Mouse (Mus musculus) stomach, postnatal 0 days (tissue): Measurements from ENCODE around the gene Arhgef28. TPM values are rescaled to one million over a fixed set of nuclear protein-coding genes. Genes with fewer than 3 reads are reported as not detected.

Source experiments
- ATAC-seq: fragments of 200-750 bp; cut with Nextera tagmentation; 2 replicates; pipeline ENCODE4 v1.8.0; 2017; ENCODE audit not compliant: low FRiP score, low TSS enrichment
- DNase-seq: peaks from one replicate; pipeline ENCODE4 v3.0.0-alpha.2; 2016; ENCODE audit warnings: low spot score
- H3K27ac ChIP-seq: fragments of 300-500 bp; sonication (generic); replicated peaks from 2 replicates; pipeline ENCODE4 v1.5.1; 2014; ENCODE audit warnings: mild to moderate bottlenecking, control low read depth
- H3K27me3 ChIP-seq: fragments of 300-500 bp; sonication (generic); 2 replicates; pipeline ENCODE4 v1.6.1; 2014; ENCODE audit warnings: low read length; ENCODE audit not compliant: control insufficient read depth, insufficient read depth
- H3K36me3 ChIP-seq: fragments of 300-500 bp; sonication (generic); 2 replicates; pipeline ENCODE4 v1.6.1; 2014; ENCODE audit warnings: low read length, mixed read lengths; ENCODE audit not compliant: control insufficient read depth, insufficient read depth
- H3K4me1 ChIP-seq: fragments of 300-500 bp; sonication (generic); replicated peaks from 2 replicates; pipeline ENCODE4 v1.6.1; 2014; ENCODE audit warnings: antibody characterized with exemption; ENCODE audit not compliant: control insufficient read depth, insufficient read depth
- H3K4me2 ChIP-seq: fragments of 300-500 bp; sonication (generic); replicated peaks from 2 replicates; pipeline ENCODE4 v1.6.1; 2014; ENCODE audit warnings: low read depth, mild to moderate bottlenecking, control low read depth, moderate library complexity
- H3K4me3 ChIP-seq: fragments of 300-500 bp; sonication (generic); 2 replicates; pipeline ENCODE4 v1.5.1; 2014; ENCODE audit warnings: low read depth, low read length, control low read depth
- H3K9ac ChIP-seq: fragments of 300-500 bp; sonication (generic); 2 replicates; pipeline ENCODE4 v1.6.1; 2014; ENCODE audit warnings: mild to moderate bottlenecking, low read length, control low read depth, mixed read lengths
- H3K9me3 ChIP-seq: fragments of 300-500 bp; sonication (generic); 2 replicates; pipeline ENCODE4 v1.6.1; 2016; ENCODE audit warnings: low read length; ENCODE audit not compliant: control insufficient read depth
- CTCF ChIP-seq: IDR thresholded peaks from 2 replicates; pipeline ENCODE4 v1.5.1; 2016; ENCODE audit warnings: antibody characterized with exemption, low read depth, mild to moderate bottlenecking, moderate library complexity
- EP300 ChIP-seq: optimal IDR thresholded peaks from 2 replicates; pipeline ENCODE3; 2016; ENCODE audit warnings: antibody characterized with exemption
- WGBS: fragments of 180-500 bp; shearing (Covaris S2); extraction: QIAGEN DNeasy Blood & Tissue Kit; methylation state at CpG from one replicate; pipeline ENCODE4 v1.1.7; 2014; 5-methylcytosine and 5-hydroxymethylcytosine counted together
- polyA plus RNA-seq: library from polyadenylated mRNA; unstranded; fragments of >200 nt; fragmentation: Nextera tagmentation; extraction: Ambion mirVana; gene quantifications from 2 replicates; pipeline ENCODE4 v1.2.1, GENCODE M21; 2015

The Arhgef28 gene
- polyA plus RNA-seq, 1 experiment from 2014 or later, result 23.1 TPM

DNA sequence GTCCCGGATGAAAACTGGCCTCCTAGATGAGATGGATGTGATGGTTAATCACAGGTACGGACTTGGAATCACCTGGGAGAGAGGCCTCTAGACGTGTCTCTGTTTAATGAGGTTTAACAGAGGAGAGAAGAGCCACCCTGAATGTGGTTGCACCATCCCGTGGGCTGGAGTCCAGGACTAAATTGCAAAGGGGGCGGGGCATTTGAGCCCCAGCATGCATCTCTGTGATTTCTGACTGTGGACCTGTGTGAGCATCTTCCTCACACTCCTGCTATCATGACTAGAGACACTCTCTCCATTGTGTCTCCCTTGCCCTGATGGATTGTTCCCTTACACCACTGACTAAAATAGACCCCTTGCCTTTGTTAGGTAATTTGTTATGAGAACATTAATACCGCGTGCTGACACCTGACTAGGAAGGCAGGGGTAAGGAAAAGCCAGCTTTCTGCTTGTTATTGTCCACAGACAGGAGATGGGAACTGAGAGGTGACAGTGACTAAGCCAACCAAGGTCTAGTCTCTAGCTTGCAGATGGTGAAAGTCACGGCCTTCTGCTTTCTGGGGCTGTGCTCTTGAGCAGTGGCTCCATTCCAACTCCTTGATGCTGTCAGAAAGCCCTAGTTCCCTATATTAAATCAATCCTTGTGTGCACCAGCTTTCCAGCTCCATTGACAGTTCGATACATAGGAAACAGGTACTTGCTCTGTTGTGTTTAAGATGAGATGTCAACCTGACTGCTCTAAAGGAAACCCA is 35.5 kb upstream of the Arhgef28 start:
- H3K4me2 ChIP-seq, result no peak overlapping the region
- H3K27ac ChIP-seq, result no peak overlapping the region
- no peaks in the 10 kb centered on the region for H3K9me3 ChIP-seq
- no peak overlapping the region for H3K4me3 ChIP-seq
- no peaks in the 10 kb centered on the region for H3K27me3 ChIP-seq
- no peaks in the 10 kb centered on the region for H3K4me1 ChIP-seq
- no peaks in the 10 kb centered on the region for H3K36me3 ChIP-seq
- no peak for ATAC-seq
- TF ChIP-seq EP300 (no peak), CTCF (no peak)
- no peak overlapping the region for H3K9ac ChIP-seq
- WGBS, result 60% methylated on average over 9 of the region's 9 CpGs
- no peak for DNase-seq

DNA sequence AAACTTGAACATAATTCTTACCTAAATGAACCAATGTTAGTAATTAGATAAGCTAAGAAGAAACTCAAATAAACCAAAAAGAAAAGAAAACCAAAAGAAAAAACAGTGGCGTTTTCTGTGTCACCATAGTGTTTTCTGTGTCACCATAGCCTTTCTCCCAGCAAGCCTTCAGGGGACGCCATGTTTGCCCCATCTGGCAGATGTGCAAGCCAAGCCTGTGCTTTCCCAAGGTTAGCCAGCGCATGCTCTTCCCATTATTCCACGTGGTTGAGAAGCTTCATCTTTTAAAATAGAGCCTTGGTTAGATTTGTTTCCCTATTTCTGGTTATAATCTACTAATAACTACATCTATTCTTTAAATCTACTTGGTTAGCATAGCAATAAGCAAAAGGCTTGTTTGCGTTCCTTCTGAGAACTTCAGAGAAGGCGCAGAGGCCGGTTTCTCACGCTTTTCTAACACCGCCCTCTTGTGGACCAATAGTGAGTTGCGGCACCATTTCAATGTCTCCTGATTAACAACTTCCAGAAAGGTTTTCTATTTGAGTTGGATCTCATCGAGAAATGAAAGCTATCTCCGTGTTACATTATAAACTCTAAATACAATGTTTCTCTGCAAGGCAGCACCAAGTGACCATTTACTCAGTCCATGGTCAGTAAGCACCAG is 33.9 kb upstream of the Arhgef28 start:
- DNase-seq, result peak; percentile 79
- H3K4me3 ChIP-seq, result no peak overlapping the region
- no peak overlapping the region for H3K4me2 ChIP-seq
- TF ChIP-seq EP300 (no peak), CTCF (peak; percentile 94)
- H3K9ac ChIP-seq, result no peak overlapping the region
- no peaks in the 10 kb centered on the region for H3K4me1 ChIP-seq
- no peaks in the 10 kb centered on the region for H3K36me3 ChIP-seq
- H3K9me3 ChIP-seq, result no peaks in the 10 kb centered on the region
- no peaks in the 10 kb centered on the region for H3K27me3 ChIP-seq
- WGBS, result 15% methylated on average over 12 of the region's 12 CpGs
- ATAC-seq, result no peak
- no peak overlapping the region for H3K27ac ChIP-seq

GRCm38 (mm10) chr13:98235451-98235850 is 29.2 kb upstream of the Arhgef28 start:
- H3K4me1 ChIP-seq, result no peaks in the 10 kb centered on the region
- no peak overlapping the region for H3K4me3 ChIP-seq
- ATAC-seq, result no peak
- no peaks in the 10 kb centered on the region for H3K9me3 ChIP-seq
- no peaks in the 10 kb centered on the region for H3K27me3 ChIP-seq
- DNase-seq, result no peak
- no peak overlapping the region for H3K9ac ChIP-seq
- H3K36me3 ChIP-seq, result no peaks in the 10 kb centered on the region
- H3K27ac ChIP-seq, result no peak overlapping the region
- 47% methylated on average over 6 of the region's 6 CpGs for WGBS
- no peak overlapping the region for H3K4me2 ChIP-seq
- no peak for TF ChIP-seq EP300
- TF ChIP-seq CTCF, result no peak

DNA sequence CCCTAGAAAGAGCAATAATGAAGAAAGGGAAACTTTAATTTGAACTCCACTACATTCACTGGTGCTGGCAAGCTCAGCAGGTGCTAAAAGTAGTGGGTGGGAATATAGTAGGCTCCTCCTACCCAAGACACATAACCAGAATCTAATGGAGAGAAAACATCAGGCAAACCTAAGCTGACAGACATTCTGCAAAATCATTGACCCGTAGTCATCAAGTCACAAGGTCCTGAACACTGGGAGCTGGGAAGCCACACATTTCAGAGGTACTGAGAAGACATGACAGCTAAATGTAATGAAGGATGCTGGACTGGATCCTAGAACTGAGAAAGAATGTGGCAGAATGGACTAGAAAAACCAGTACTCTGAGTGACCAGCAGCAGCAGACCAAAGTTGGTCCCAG is 24.3 kb upstream of the Arhgef28 start:
- DNase-seq (no peak), ATAC-seq (no peak)
- no peak overlapping the region for H3K4me3 ChIP-seq
- no peak overlapping the region for H3K9ac ChIP-seq
- no peaks in the 10 kb centered on the region for H3K4me1 ChIP-seq
- WGBS, result 87% methylated on average over 1 of the region's 1 CpGs
- H3K4me2 ChIP-seq, result no peak overlapping the region
- TF ChIP-seq EP300 (no peak), CTCF (no peak)
- no peak overlapping the region for H3K27ac ChIP-seq
- H3K36me3 ChIP-seq, result no peaks in the 10 kb centered on the region
- no peaks in the 10 kb centered on the region for H3K27me3 ChIP-seq
- no peaks in the 10 kb centered on the region for H3K9me3 ChIP-seq

- WGBS, result 50% methylated on average over 2 of the region's 2 CpGs
- DNase-seq, result no peak
These were observed 20.0 kb upstream of the Arhgef28 start for GRCm38 (mm10) chr13:98226225-98226624.

DNA sequence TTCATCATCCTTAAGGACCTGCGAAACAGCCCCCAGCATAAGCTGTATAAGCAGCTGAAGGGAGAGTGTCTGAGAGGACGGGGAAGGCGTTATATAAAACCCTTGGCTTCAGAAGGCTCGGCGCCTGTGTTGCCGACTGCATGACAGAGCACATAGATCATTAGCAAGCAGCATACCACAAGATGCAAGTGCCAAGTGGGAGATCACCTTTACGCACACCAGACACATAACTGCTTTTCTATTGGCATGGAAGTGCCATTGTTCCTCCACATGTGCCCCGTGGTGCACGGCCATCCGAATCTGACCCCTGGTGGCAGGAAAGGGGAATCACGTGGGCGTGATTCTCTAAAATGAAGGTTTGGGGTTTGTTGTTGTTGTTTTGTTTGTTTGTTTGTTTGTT is 16.6 kb upstream of the Arhgef28 start:
- Histone ChIP-seq H3K4me2 (no peak overlapping the region), H3K9me3 (no peaks in the 10 kb centered on the region), H3K27me3 (no peaks in the 10 kb centered on the region), H3K4me1 (no peaks in the 10 kb centered on the region), H3K4me3 (no peak overlapping the region), H3K9ac (no peak overlapping the region), H3K36me3 (no peaks in the 10 kb centered on the region), H3K27ac (no peak overlapping the region)
- ATAC-seq (peak; percentile 54; the same call in 1 of the 2 replicates), DNase-seq (peak; percentile 45)
- 30% methylated on average over 12 of the region's 12 CpGs for WGBS
- TF ChIP-seq EP300 (no peak), CTCF (peak; percentile 92)

More at GRCm38 (mm10) chr13:98226225-98226624, 20.0 kb upstream of the Arhgef28 start:
- Histone ChIP-seq H3K9ac (no peak overlapping the region), H3K9me3 (no peaks in the 10 kb centered on the region), H3K4me2 (no peak overlapping the region), H3K4me1 (no peaks in the 10 kb centered on the region), H3K36me3 (no peaks in the 10 kb centered on the region), H3K27me3 (no peaks in the 10 kb centered on the region), H3K4me3 (no peak overlapping the region), H3K27ac (no peak overlapping the region)
- TF ChIP-seq EP300, result no peak
- TF ChIP-seq CTCF, result no peak
- no peak for ATAC-seq
